Mouse (Mus musculus) right cerebral cortex, postnatal 10 days (tissue): ENCODE measurements around the gene Epha6.
A peak's percentile ranks its signal among the peaks of the same experiment; 100 is the strongest.

Experiments
- DNase-seq, 2 experiments: peaks; one replicate each; pipeline ENCODE4 v3.0.0; 2021; ENCODE audit warnings: low spot score in 2 of 2

Gene Epha6

DNA sequence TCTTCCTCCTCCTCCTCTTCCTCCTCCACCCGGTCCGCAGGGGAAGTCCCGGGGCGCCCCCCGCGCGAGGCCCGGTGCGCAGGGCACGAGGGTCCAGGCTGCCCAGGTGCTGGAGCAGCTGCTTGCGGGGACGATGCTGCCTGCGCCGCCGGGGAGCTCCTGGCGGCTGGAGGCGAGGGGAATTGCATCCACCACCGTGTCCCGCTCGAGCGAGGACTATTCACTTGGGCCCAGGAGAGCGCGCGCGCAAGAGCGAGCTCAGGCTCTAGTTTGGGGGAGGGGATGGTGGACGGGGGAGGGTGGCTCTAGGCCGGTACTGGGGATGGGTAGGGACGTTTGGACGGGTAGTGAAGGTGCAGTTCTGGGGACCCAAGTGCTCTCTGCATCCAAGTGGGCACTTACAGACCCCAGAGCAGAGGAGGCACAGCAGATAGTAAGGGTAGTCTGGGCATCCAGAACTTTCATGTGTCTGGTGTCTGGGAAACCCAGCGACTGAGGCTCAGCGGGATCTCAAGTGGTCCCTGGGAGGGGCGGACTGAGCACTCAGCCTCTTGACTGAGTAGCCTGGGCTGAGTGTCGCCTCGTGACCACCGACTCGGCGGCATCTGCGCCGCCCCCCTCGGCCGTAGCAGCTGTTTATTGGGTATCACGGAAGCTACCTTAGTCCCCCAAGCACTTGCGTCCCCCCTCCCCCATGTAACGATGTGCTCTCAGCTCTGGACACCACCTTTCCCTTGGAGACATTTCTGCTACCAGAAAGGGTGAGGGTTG lies at the start of gene Epha6:
Gene Epha6 (minus strand): TSS at position 471 of the 771 bp plus-strand sequence.
- peak; percentile 63 to 74 for DNase-seq

DNA sequence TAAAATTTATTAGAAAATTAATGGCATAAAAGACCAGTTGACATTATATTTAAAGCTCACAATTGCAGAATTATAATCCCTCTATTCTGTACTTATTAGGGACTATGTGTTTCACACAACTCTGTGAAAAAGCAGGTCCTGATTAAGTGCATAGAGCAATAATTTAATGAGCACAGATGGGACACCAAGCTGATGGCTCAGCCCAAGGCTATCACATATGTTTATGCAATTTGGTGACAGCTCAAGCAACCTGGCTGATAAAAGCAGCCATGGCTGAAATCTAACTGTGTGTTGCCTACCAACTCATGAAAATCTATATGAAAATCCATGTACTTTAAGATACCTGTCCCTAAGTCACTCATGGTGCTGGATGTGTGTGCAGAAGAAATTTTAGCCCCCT lies 46.4 kb upstream of the Epha6 start:
- DNase-seq = no peak

DNA sequence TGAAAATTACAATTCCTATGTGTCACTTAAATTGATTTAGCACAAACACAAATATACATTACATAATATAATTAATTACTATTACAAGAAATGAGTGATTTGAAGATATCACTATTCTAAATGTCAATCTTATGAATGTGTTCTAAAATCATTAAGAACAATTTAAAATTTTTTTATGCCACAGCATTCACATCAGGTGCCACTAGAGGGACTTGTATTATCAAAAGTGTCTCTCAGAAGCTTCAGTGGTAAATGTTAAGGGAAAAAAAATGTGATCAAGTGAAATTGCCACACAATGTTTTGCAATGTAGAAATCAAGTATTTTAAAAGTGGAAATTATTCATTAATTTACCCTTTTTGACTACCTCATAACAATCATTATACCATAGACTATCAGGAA lies 22.8 kb upstream of the Epha6 start:
- no peak for DNase-seq

DNA sequence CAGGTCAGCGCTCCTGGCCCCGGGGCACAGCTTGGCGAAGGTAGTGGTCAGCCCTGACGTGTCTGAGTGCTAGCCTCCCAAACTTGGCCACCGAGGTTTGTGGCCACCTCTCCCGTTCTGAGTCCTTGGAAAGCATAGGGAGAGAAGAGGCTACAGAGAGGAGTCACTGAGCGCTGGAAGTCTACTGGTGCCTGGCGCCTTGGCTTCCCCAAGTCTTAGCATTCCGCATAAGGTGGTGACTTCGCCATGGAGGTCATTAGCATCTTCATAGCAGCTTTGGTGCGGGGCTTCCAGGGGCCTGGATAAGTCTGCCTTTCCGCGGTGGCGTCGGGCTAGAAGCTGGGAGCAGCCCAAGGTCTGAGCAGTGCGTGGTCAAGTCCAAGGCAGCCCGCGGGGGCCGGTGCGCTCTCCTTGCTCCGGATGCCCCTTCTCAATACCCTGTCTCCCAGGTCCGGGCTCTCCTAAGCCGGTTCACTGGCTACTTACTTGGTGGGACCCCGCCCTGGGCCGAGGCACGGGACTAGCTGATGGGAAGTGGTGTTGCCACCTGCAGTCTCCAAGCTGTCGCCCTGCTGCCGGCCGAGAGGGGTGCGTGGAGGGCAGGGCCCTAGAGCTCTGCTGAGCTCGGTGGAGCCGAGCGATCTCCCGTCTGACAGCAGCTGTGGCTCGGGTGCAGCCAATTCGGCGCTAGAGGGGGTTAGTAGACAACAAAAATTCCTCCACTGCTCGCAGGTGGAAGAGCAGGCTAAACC lies 677 bp upstream of the Epha6 start:
- peak; percentile 82 to 84 for DNase-seq

DNA sequence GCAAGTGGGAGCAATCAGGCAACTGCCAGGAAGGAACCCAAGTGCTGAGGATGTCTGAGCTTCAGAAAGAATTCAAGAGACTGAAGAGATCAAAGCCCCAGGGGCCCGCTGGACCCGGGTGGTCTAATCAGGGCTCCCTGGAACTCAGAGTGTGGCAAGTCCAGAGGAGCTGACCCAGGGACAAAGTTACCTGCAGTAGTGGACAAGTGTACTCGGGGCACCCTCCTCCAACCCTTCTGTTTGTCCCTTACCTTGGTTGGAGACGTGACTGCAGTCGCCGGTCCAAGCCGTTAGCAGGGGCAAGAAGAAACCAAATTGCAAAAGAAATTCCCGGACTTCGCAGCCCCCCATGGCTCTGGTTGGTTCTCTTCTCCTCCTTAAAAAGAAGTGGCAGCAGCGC lies 718 bp downstream of the Epha6 start:
- DNase-seq = peak in 1 of 2 experiments; percentile 27

- no peak for DNase-seq
Measured at GRCm38 (mm10) chr16:60585322-60585721, 20.0 kb downstream of the Epha6 start.

DNA sequence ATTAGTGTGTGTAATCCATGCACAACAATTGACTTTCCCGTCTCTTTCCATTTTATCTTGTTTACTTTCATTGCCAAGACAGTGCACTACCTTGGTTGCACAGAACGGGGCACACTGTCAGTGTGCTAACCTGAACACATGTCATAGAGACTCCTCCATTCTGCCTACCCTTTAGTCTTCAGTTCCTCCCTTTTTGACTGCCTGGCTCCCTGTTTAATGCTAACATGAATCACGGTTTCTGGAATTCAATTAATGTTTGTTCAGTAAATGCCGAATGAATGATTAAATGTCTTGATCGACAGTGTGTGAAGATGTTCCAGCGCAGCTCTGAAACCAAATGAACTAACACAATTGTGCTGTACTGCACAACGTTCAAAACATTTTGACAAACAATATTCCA lies 20.6 kb downstream of the Epha6 start:
- DNase-seq = no peak

GRCm38 (mm10) chr16:60570546-60570945 lies 34.8 kb downstream of the Epha6 start:
- DNase-seq = no peak

DNA sequence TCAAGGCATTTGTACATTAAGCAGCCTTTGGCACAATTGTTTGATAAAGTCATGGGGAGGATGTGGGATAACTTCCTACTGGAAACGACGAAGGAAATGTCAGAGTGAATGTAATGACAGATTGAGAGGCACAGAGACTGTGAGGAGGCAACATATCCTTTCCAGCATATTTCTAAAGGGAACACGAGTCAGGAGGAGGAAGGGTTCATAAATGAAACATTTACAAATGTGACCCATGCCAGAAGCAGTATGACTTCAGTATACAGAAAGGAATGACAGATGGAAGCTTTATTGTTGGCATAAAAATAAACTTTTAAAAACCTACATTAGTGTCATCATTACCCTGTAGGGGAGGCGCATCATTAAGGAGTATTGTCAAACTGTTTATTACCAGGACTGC lies 60.9 kb downstream of the Epha6 start:
- DNase-seq = no peak

GRCm38 (mm10) chr16:60538233-60538632 lies 67.1 kb downstream of the Epha6 start:
- peak; percentile 31 to 37 for DNase-seq

DNA sequence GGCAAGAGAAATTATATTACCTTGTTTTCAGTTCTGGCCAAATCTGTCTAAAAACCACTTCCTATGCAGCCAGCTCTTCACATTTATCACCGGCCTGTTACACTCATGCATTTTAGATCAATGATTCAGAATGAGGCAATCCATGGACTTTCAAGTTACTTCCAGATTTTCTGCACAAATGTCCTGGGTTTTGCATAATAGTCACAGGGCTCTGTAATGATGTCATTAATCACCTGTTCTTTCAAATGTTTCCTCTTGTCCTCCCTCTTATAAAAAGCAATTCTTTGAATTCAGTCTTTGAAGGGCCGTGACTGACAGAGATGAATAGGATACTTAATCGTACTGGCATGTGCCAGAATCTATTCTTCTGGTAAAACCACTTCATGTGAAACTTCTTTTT lies 95.6 kb downstream of the Epha6 start:
- no peak for DNase-seq

GRCm38 (mm10) chr16:60499567-60499966 lies 105.8 kb downstream of the Epha6 start:
- no peak for DNase-seq

DNA sequence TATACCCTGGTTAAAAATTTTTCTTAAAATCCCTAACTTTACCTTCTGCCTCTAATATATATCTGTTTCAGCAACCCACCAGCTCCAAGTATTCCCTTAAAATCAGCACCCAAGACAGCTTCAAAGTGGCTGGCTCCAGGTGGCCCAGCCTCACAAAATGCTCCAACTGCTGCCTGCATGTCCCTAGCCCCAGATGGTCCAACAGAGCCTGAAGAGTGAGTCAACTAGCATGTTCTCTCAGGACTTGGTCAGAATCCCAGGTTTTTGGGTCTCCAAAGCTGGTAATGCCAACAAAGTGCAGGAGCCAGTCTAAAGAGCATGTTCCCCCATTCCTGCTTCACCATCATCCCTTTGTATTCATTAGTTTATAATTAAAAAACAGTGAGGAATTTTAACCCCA lies 129.6 kb downstream of the Epha6 start:
- no peak for DNase-seq

- no peak for DNase-seq
Measured at GRCm38 (mm10) chr16:60468200-60468785, 137.0 kb downstream of the Epha6 start.

DNA sequence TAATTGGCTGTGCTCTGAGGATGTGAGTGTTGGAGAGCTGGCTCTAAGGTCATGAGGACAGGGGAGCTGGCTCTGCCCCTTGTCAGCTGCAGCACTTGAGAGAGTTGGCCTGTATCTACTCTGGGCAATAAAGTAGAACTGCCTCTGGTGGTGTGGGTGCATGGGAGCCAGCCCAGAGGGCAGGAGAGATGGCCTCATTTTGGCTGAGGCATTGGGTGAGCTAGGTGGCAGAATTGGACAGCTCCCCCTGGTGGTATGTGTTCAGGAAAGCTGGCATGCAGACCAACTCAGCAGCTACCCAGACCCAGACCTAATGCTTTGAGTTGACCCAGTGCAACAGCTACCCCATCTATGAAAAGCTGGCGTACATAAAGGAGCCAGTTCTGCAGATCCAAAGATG lies 170.0 kb downstream of the Epha6 start:
- DNase-seq = peak in 1 of 2 experiments; percentile 23

- no peak for DNase-seq
Measured at GRCm38 (mm10) chr16:60434241-60434640, 171.1 kb downstream of the Epha6 start.

- DNase-seq = peak in 1 of 2 experiments; percentile 29
Measured at GRCm38 (mm10) chr16:60395306-60395705, 210.0 kb downstream of the Epha6 start.

- no peak for DNase-seq
Measured at GRCm38 (mm10) chr16:60392961-60393360, 212.4 kb downstream of the Epha6 start.

GRCm38 (mm10) chr16:60375147-60375546 lies 230.2 kb downstream of the Epha6 start:
- no peak for DNase-seq

DNA sequence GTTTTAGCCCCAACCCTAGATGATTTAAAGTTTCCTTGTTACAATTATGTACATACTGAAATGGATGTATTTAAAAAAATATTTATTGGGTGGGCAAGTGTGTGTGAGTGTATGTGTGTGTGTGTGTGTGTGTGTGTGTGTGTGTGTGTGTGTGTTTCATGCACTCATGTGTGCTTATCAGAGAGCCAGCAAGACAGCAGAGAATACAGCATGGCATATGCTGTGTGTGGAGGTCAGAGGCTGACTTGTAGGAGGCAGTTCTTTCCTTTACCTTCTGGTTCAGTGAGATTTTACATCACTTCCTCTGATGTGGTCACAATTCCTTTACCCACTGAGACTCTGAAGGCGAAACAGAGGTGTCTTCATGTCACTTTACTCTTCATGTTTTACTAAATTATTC lies 321.4 kb downstream of the Epha6 start:
- DNase-seq = no peak

DNA sequence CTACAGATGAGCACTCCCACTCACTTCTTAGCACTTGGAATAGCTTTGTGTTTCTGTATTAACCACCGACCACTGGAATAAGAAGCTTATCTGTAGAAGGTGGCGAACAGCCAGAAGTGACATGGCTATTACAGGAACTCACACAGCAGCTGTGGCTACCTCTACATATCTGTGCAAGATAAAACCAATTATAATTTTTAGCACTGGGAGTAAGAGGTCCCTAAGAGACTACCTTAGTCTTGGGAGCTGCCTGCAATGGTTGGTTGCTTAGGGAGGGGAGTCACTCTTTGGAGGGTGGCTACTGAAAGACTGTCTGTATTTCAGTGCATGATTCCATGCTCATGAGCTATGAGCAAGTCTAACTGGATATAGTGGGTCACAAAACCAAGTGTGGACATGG lies 331.2 kb downstream of the Epha6 start:
- DNase-seq = no peak
